ENCODE assay signal across 20 mouse cellular contexts in the genomic region with DNA sequence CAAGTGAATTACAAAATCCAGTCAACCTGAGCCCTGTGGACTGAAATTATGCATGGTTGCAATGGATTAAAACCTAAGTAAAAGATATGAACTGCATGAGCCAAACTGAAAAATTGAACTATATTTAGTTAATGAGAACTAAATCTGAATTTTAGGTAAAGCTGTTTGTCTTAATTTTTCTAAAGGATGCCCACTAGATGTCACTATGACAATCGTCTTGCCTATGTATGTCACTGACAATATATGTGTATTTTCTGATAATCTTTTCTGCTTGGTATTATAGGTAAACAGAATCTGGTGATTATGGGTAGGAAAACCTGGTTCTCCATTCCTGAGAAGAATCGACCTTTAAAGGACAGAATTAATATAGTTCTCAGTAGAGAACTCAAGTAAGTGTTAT. TPM values are rescaled to one million over a fixed set of nuclear protein-coding genes. Genes with fewer than 3 reads are reported as not detected.
A peak's percentile ranks its signal among the peaks of the same experiment; 100 is the strongest.
DNase-seq lines count a peak whose midpoint lies in the region; ATAC-seq and TF ChIP-seq lines count a peak whose summit lies in the region.
"Had no signal": no experiment of that assay in that cellular context is flagged by ENCODE, and none has a peak within 500 bp of the region (broad histone marks: within the 10 kb centered on the region; RNA-seq: fewer than 3 reads in every experiment).

No protein-coding gene starts in this region.

- H3K79me2 ChIP-seq in liver, adult 2 months (ENCODE audit: control insufficient read depth, insufficient read depth, low read length), result peaks cover 4% of the 10 kb centered on the region; the same call in 1 of the 2 replicates

- no peak for TF ChIP-seq POLR2A in liver, adult 2 months (IDR thresholded peaks at IDR 0.05; ENCODE audit: extremely low read depth, insufficient read depth, low read length)

- no peak overlapping the region for H3K4me3 ChIP-seq in embryonic facial prominence, embryonic 11.5 days (ENCODE audit: low read depth, low read length)
- no peak overlapping the region for H3K4me3 ChIP-seq in embryonic facial prominence, embryonic 10.5 days
- no peak overlapping the region for H3K4me3 ChIP-seq in liver, adult 2 months (ENCODE audit: insufficient read depth, low read depth, low read length)
- H3K4me3 ChIP-seq: embryonic facial prominence, embryonic 15.5 days; heart, embryonic 15.5 days; hindbrain, embryonic 12.5 days; limb, embryonic 15.5 days; midbrain, embryonic 13.5 days; neural tube, embryonic 13.5 days had no signal

- no peaks in the 10 kb centered on the region for H3K9me3 ChIP-seq in embryonic facial prominence, embryonic 11.5 days (replicated peaks; ENCODE audit: control insufficient read depth, low read length)
- H3K9me3 ChIP-seq in embryonic facial prominence, embryonic 10.5 days, result no peaks in the 10 kb centered on the region
- H3K9me3 ChIP-seq: embryonic facial prominence, embryonic 15.5 days; heart, embryonic 15.5 days; hindbrain, embryonic 12.5 days; limb, embryonic 15.5 days; midbrain, embryonic 13.5 days; neural tube, embryonic 13.5 days had no signal

- peak; percentile 14 for DNase-seq in embryonic facial prominence, embryonic 11.5 days (ENCODE audit: low spot score)
- DNase-seq in embryonic facial prominence, embryonic 10.5 days (ENCODE audit: low spot score), result no peak
- DNase-seq in liver, adult 2 months (ENCODE audit: extremely low read depth, low read depth, low spot score), result no peak
- no peak for DNase-seq in liver
- DNase-seq in CD4-positive helper T cell, adult 2 months (ENCODE audit: low read depth, low spot score), result peak; percentile 26
- DNase-seq in induced T-regulatory cell, adult 2 months (ENCODE audit: low read depth), result peak; percentile 40
- DNase-seq in kidney, adult 18-20 months, result no peak
- no peak for DNase-seq in embryo, embryonic 11 days
- DNase-seq: gastrocnemius, postnatal 36 days; kidney, adult 2 months; lung, postnatal 36 days had no signal

- no peak for ATAC-seq in embryonic facial prominence, embryonic 11.5 days (replicated peaks; ENCODE audit: insufficient number of reproducible peaks, low FRiP score, low TSS enrichment, low read depth)
- ATAC-seq: midbrain, embryonic 13.5 days had no signal

- H3K27me3 ChIP-seq in embryonic facial prominence, embryonic 11.5 days (ENCODE audit: control insufficient read depth, insufficient read depth, low read length), result no peaks in the 10 kb centered on the region
- no peaks in the 10 kb centered on the region for H3K27me3 ChIP-seq in embryonic facial prominence, embryonic 10.5 days (replicated peaks; ENCODE audit: low read depth, poor library complexity, severe bottlenecking)
- no peaks in the 10 kb centered on the region for H3K27me3 ChIP-seq in liver, adult 2 months (ENCODE audit: control insufficient read depth, insufficient read depth, low read length)
- H3K27me3 ChIP-seq: embryonic facial prominence, embryonic 15.5 days; heart, embryonic 15.5 days; hindbrain, embryonic 12.5 days; limb, embryonic 15.5 days; midbrain, embryonic 13.5 days; neural tube, embryonic 13.5 days had no signal

- peak; percentile 22; the same call in 1 of the 2 replicates for TF ChIP-seq CTCF in liver, adult 2 months (IDR thresholded peaks at IDR 0.05; ENCODE audit: low read depth, low read length)

- H3K4me2 ChIP-seq in embryonic facial prominence, embryonic 11.5 days (ENCODE audit: low read depth, low read length), result no peak overlapping the region
- H3K4me2 ChIP-seq: embryonic facial prominence, embryonic 15.5 days; heart, embryonic 15.5 days; hindbrain, embryonic 12.5 days; limb, embryonic 15.5 days; midbrain, embryonic 13.5 days; neural tube, embryonic 13.5 days had no signal

- H3K4me1 ChIP-seq in embryonic facial prominence, embryonic 11.5 days (ENCODE audit: control insufficient read depth, insufficient read depth, low read length), result no peaks in the 10 kb centered on the region; the same call in 1 of the 2 replicates
- H3K4me1 ChIP-seq in embryonic facial prominence, embryonic 10.5 days, result peaks cover 23% of the 10 kb centered on the region
- H3K4me1 ChIP-seq in liver, adult 2 months (ENCODE audit: control insufficient read depth, insufficient read depth, low read length), result peaks cover 5% of the 10 kb centered on the region; the same call in 1 of the 2 replicates

- WGBS in embryonic facial prominence, embryonic 11.5 days, result 60% methylated on average over 2 of the region's 2 CpGs
- 74% methylated on average over 2 of the region's 2 CpGs for WGBS in embryonic facial prominence, embryonic 10.5 days
- 55% methylated on average over 2 of the region's 2 CpGs for WGBS in liver, adult 2 months

- no peak overlapping the region for H3K27ac ChIP-seq in embryonic facial prominence, embryonic 11.5 days (replicated peaks; ENCODE audit: low read depth, low read length)
- no peak overlapping the region for H3K27ac ChIP-seq in embryonic facial prominence, embryonic 10.5 days (replicated peaks)
- H3K27ac ChIP-seq in liver, adult 2 months (replicated peaks; ENCODE audit: insufficient read depth, low read depth, low read length), result no peak overlapping the region
- H3K27ac ChIP-seq: embryonic facial prominence, embryonic 15.5 days; heart, embryonic 15.5 days; hindbrain, embryonic 12.5 days; limb, embryonic 15.5 days; midbrain, embryonic 13.5 days; neural tube, embryonic 13.5 days had no signal

- no peaks in the 10 kb centered on the region for H3K36me3 ChIP-seq in embryonic facial prominence, embryonic 11.5 days (replicated peaks; ENCODE audit: control insufficient read depth, insufficient read depth, low read depth, low read length)
- peaks cover 65% of the 10 kb centered on the region for H3K36me3 ChIP-seq in embryonic facial prominence, embryonic 10.5 days (replicated peaks)
- peaks cover 21% of the 10 kb centered on the region for H3K36me3 ChIP-seq in liver, adult 2 months (ENCODE audit: control insufficient read depth, insufficient read depth, low read length)
- H3K36me3 ChIP-seq: neural tube, embryonic 13.5 days had no signal

- no peak overlapping the region for H3K9ac ChIP-seq in embryonic facial prominence, embryonic 11.5 days (replicated peaks; ENCODE audit: low read length)
- H3K9ac ChIP-seq in liver, adult 2 months (ENCODE audit: low read depth, low read length), result no peak overlapping the region
- H3K9ac ChIP-seq: embryonic facial prominence, embryonic 15.5 days; heart, embryonic 15.5 days; hindbrain, embryonic 12.5 days; limb, embryonic 15.5 days; midbrain, embryonic 13.5 days; neural tube, embryonic 13.5 days had no signal

RNA-seq across cellular contexts. Expression of gene Msh3, which starts 2.8 kb away (rescaled TPM):
- polyA plus RNA-seq in embryonic facial prominence, embryonic 11.5 days (2014; fragmentation: Nextera tagmentation; extraction: Ambion mirVana), result 38.5 and 45.6 TPM in 2 replicates
- 34.5 and 34.9 TPM in 2 replicates for polyA plus RNA-seq in embryonic facial prominence, embryonic 10.5 days (2016; fragmentation: Nextera tagmentation; extraction: Ambion mirVana)
- 16.9 TPM in 2 replicates for total RNA-seq in liver, adult 2 months (2014; rRNA removed)
- polyA plus RNA-seq in liver, adult 2 months (2012; rRNA removed), result 2.7 and 3.0 TPM in 2 replicates

RNA-seq across cellular contexts. Expression of gene Dhfr, which starts 3.1 kb away (rescaled TPM):
- polyA plus RNA-seq in embryonic facial prominence, embryonic 11.5 days (2014; fragmentation: Nextera tagmentation; extraction: Ambion mirVana), result 25.5 and 28.1 TPM in 2 replicates
- 27.0 and 27.5 TPM in 2 replicates for polyA plus RNA-seq in embryonic facial prominence, embryonic 10.5 days (2016; fragmentation: Nextera tagmentation; extraction: Ambion mirVana)
- total RNA-seq in liver, adult 2 months (2014; rRNA removed), result 17.1 and 17.5 TPM in 2 replicates
- 4.6 and 6.0 TPM in 2 replicates for polyA plus RNA-seq in liver, adult 2 months (2012; rRNA removed)

RNA-seq across cellular contexts. Expression of gene Gm20379, which starts 51.9 kb away (rescaled TPM):
- polyA plus RNA-seq in embryonic facial prominence, embryonic 11.5 days (2014; fragmentation: Nextera tagmentation; extraction: Ambion mirVana), result 0.82 and 0.87 TPM in 2 replicates
- polyA plus RNA-seq in embryonic facial prominence, embryonic 10.5 days (2016; fragmentation: Nextera tagmentation; extraction: Ambion mirVana), result 0.72 and 1.4 TPM in 2 replicates
- total RNA-seq in liver, adult 2 months (2014; rRNA removed), result not detected in 2 replicates
- not detected in 2 replicates for polyA plus RNA-seq in liver, adult 2 months (2012; rRNA removed)
- total RNA-seq: adrenal gland, adult 18-20 months; gastrocnemius, postnatal 36 days; layer of hippocampus, adult 18-20 months had no signal
- polyA plus RNA-seq: kidney, adult 2 months; testis, adult 2 months had no signal

Comparison
In these comparisons a context has a peak if more than half of its experiments do, and no peak if none do; other contexts are left out.
1. DNase-seq: peak in embryonic facial prominence, embryonic 11.5 days (single experiment), CD4-positive helper T cell, adult 2 months (single experiment) and induced T-regulatory cell, adult 2 months (single experiment); none in embryonic facial prominence, embryonic 10.5 days (single experiment), liver, adult 2 months (single experiment), liver (single experiment), kidney, adult 18-20 months (single experiment) and embryo, embryonic 11 days (single experiment).